Mouse (Mus musculus) ES-Bruce4 (cell line): ENCODE data around the gene Ccnk.

Experiments
- CTCF ChIP-seq: IDR thresholded peaks from one replicate; pipeline ENCODE4 v1.8.1; 2011; ENCODE audit warnings: low read depth, low read length
- POLR2A ChIP-seq: IDR thresholded peaks from one replicate; pipeline ENCODE4 v1.8.1; 2011; ENCODE audit warnings: low read length; ENCODE audit not compliant: insufficient read depth

GRCm38 (mm10) chr12:108225781-108226180, 46.4 kb downstream of the Ccnk start:
- TF ChIP-seq CTCF (no peak), POLR2A (no peak)
